Mouse (Mus musculus) hindbrain, embryonic 11.5 days (tissue): ENCODE data around the gene Pim1. TPM values are rescaled to one million over a fixed set of nuclear protein-coding genes. Genes with fewer than 3 reads are reported as not detected.

ENCODE experiments used
- ATAC-seq: fragments of 200-750 bp; cut with Nextera tagmentation; 2 replicates; pipeline ENCODE4 v1.8.0; 2017; ENCODE audit warnings: mild to moderate bottlenecking, moderate TSS enrichment, moderate library complexity; ENCODE audit not compliant: low FRiP score
- DNase-seq: peaks from one replicate; pipeline ENCODE4 v3.0.0-alpha.2; 2015; ENCODE audit warnings: low spot score
- H3K27ac ChIP-seq: fragments of 300-500 bp; sonication (generic); 2 replicates; pipeline ENCODE4 v1.5.1; 2014; ENCODE audit warnings: mild to moderate bottlenecking, low read depth, low read length
- H3K27me3 ChIP-seq: fragments of 300-500 bp; sonication (generic); 2 replicates; pipeline ENCODE4 v1.6.1; 2014; ENCODE audit warnings: mild to moderate bottlenecking, low read length, moderate library complexity, mixed read lengths; ENCODE audit not compliant: control insufficient read depth, insufficient read depth
- H3K36me3 ChIP-seq: fragments of 300-500 bp; sonication (generic); 2 replicates; pipeline ENCODE4 v1.6.1; 2014; ENCODE audit warnings: mild to moderate bottlenecking, low read length, moderate library complexity, mixed read lengths; ENCODE audit not compliant: control insufficient read depth, insufficient read depth
- H3K4me1 ChIP-seq: fragments of 300-500 bp; sonication (generic); replicated peaks from 2 replicates; pipeline ENCODE4 v1.6.1; 2014; ENCODE audit warnings: low read length, mixed read lengths; ENCODE audit not compliant: control insufficient read depth, insufficient read depth
- H3K4me2 ChIP-seq: fragments of 300-500 bp; sonication (generic); replicated peaks from 2 replicates; pipeline ENCODE4 v1.6.1; 2014; ENCODE audit warnings: mild to moderate bottlenecking, low read depth, low read length
- H3K4me3 ChIP-seq: fragments of 300-500 bp; sonication (generic); 2 replicates; pipeline ENCODE4 v1.5.1; 2014; ENCODE audit warnings: low read depth, low read length
- H3K9ac ChIP-seq: fragments of 300-500 bp; sonication (generic); 2 replicates; pipeline ENCODE4 v1.6.1; 2014; ENCODE audit warnings: low read depth, low read length
- H3K9me3 ChIP-seq: fragments of 300-500 bp; sonication (generic); 2 replicates; pipeline ENCODE4 v1.6.1; 2016; ENCODE audit warnings: low read length; ENCODE audit not compliant: control insufficient read depth
- WGBS: fragments of 180-500 bp; shearing (Covaris S2); extraction: QIAGEN DNeasy Blood & Tissue Kit; methylation state at CpG from one replicate; pipeline ENCODE4 v1.1.7; 2014; 5-methylcytosine and 5-hydroxymethylcytosine counted together
- polyA plus RNA-seq: library from polyadenylated mRNA; unstranded; fragments of >200 nt; fragmentation: Nextera tagmentation; extraction: Ambion mirVana; gene quantifications from 2 replicates; pipeline ENCODE4 v1.2.1, GENCODE M21; 2014

Gene Pim1
- polyA plus RNA-seq, 1 experiment from 2014 or later: 16.8 TPM

GRCm38 (mm10) chr17:29459321-29460118 is 31.0 kb upstream of the Pim1 start:
- peak; percentile 63; the same call in 1 of the 2 replicates for ATAC-seq
- H3K4me1 ChIP-seq: peaks cover 15% of the 10 kb centered on the region
- peak overlapping the region; percentile 47 for H3K27ac ChIP-seq
- DNase-seq: peak; percentile 69
- no peaks in the 10 kb centered on the region for H3K9me3 ChIP-seq
- H3K4me3 ChIP-seq: peak overlapping the region; percentile 19
- WGBS: 3% methylated on average over 24 of the region's 24 CpGs
- H3K36me3 ChIP-seq: no peaks in the 10 kb centered on the region
- peak overlapping the region; percentile 48 for H3K4me2 ChIP-seq
- H3K27me3 ChIP-seq: no peaks in the 10 kb centered on the region
- peak overlapping the region; percentile 25 for H3K9ac ChIP-seq

DNA sequence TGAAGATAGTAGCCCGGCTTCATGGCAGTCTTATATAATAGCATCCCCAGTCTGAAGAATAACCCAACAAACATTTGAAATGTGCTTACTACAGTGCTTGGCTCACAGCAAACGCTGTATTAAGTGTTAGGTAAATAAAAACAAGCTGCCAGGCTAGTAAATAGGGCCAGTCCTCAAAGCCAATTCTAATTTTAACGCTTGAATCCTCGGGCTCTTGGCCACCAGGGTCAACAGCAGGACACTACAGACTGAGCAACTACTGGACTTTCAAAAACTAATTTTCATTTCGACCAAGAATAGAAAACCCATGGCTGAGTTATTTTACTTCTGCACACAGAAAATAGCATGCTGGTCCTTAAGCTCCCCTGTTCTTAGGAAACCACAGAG is 30.4 kb upstream of the Pim1 start:
- DNase-seq: no peak
- H3K27me3 ChIP-seq: no peaks in the 10 kb centered on the region
- WGBS: 25% methylated on average over 5 of the region's 5 CpGs
- no peak for ATAC-seq
- H3K36me3 ChIP-seq: no peaks in the 10 kb centered on the region
- no peaks in the 10 kb centered on the region for H3K9me3 ChIP-seq
- H3K4me1 ChIP-seq: peaks cover 16% of the 10 kb centered on the region
- peak overlapping the region; percentile 47 for H3K27ac ChIP-seq
- H3K4me2 ChIP-seq: peak overlapping the region; percentile 48; the same call in 1 of the 2 replicates
- no peak overlapping the region for H3K4me3 ChIP-seq
- peak overlapping the region; percentile 25; the same call in 1 of the 2 replicates for H3K9ac ChIP-seq

- 3% methylated on average over 13 of the region's 13 CpGs for WGBS
- Histone ChIP-seq H3K36me3 (no peaks in the 10 kb centered on the region), H3K4me2 (peak overlapping the region; percentile 42), H3K27ac (peak overlapping the region; percentile 63), H3K4me1 (peaks cover 17% of the 10 kb centered on the region), H3K27me3 (peaks cover 2% of the 10 kb centered on the region; the same call in 1 of the 2 replicates), H3K9me3 (no peaks in the 10 kb centered on the region), H3K4me3 (peak overlapping the region; percentile 18), H3K9ac (peak overlapping the region; percentile 61)
- DNase-seq (no peak), ATAC-seq (no peak; the same call in none of the 2 replicates)
Observed at GRCm38 (mm10) chr17:29463627-29464026, 26.9 kb upstream of the Pim1 start.

DNA sequence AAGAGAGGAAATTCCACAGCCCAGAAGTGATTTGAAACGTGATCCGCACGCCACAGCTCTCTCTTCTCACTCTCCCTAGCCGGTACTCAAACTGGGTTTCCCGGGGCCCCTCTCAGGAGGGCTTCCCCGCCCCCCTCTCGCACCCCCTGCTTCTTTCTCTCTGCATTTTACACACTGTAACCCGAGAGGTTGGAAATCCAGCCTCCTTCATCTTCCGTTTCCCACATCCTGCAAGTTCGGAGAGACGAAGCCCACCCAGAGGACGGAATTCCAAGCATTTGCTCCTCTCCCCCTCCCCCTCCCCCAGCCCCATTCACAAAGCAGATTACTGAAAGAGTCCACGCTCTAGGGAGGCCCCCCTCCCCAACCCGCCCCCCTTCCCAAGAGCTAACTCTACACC is 26.5 kb upstream of the Pim1 start:
- ATAC-seq (peak; percentile 70), DNase-seq (peak; percentile 78)
- peaks cover 15% of the 10 kb centered on the region for H3K4me1 ChIP-seq
- H3K4me2 ChIP-seq: peak overlapping the region; percentile 42
- H3K36me3 ChIP-seq: no peaks in the 10 kb centered on the region
- H3K9me3 ChIP-seq: no peaks in the 10 kb centered on the region
- 2% methylated on average over 14 of the region's 14 CpGs for WGBS
- peak overlapping the region; percentile 63 for H3K27ac ChIP-seq
- peaks cover 2% of the 10 kb centered on the region; the same call in 1 of the 2 replicates for H3K27me3 ChIP-seq
- H3K4me3 ChIP-seq: peak overlapping the region; percentile 18
- peak overlapping the region; percentile 61 for H3K9ac ChIP-seq

DNA sequence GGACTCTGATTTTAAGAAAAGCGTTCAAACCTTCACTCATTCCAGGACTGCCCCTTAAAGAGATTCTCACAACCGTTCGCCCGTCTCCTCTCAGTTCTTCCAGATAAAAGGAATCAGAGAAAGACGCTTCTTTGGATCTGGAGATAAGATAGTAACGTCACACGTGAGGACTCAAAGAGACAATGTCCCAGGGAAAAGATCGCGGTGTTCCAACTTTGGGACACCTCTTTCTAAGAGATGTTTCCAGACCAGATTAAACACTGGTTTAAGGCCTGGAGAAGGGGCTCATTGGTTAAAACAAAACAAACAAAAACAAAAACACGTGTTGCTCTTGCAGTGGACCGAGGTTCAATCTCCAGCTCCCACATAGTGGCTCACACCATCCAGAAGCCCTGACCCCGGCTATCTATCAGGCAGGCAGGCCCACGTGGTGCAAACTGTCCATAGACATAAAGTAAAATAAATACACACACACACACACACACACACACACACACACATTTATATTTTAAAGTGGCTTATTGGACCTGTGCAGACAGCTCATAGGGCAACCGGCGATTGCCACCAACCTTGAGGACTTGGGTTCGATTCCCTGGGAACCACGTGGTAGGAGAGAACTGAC is 25.9 kb upstream of the Pim1 start:
- H3K4me3 ChIP-seq: no peak overlapping the region; the same call in 1 of the 2 replicates
- H3K27ac ChIP-seq: peak overlapping the region; percentile 72
- H3K4me1 ChIP-seq: peaks cover 14% of the 10 kb centered on the region
- ATAC-seq (no peak), DNase-seq (no peak)
- H3K36me3 ChIP-seq: no peaks in the 10 kb centered on the region
- H3K4me2 ChIP-seq: peak overlapping the region; percentile 42
- no peaks in the 10 kb centered on the region for H3K9me3 ChIP-seq
- peaks cover 2% of the 10 kb centered on the region; the same call in 1 of the 2 replicates for H3K27me3 ChIP-seq
- H3K9ac ChIP-seq: 0 out of 2 replicates have a peak overlapping the region, but pooled peaks have one; percentile 1
- WGBS: 9% methylated on average over 17 of the region's 17 CpGs

GRCm38 (mm10) chr17:29465405-29466010 is 25.0 kb upstream of the Pim1 start:
- Histone ChIP-seq H3K36me3 (no peaks in the 10 kb centered on the region), H3K27me3 (peaks cover 2% of the 10 kb centered on the region; the same call in 1 of the 2 replicates), H3K4me1 (peaks cover 10% of the 10 kb centered on the region), H3K4me3 (no peak overlapping the region), H3K4me2 (no peak overlapping the region), H3K9ac (no peak overlapping the region), H3K27ac (no peak overlapping the region; the same call in 1 of the 2 replicates), H3K9me3 (no peaks in the 10 kb centered on the region)
- peak; percentile 36 for DNase-seq
- 13% methylated on average over 9 of the region's 9 CpGs for WGBS
- ATAC-seq: no peak

GRCm38 (mm10) chr17:29467030-29467429 is 23.5 kb upstream of the Pim1 start:
- H3K27me3 ChIP-seq: peaks cover 2% of the 10 kb centered on the region; the same call in 1 of the 2 replicates
- no peak overlapping the region for H3K9ac ChIP-seq
- H3K9me3 ChIP-seq: no peaks in the 10 kb centered on the region
- no peak overlapping the region for H3K27ac ChIP-seq
- peak overlapping the region; percentile 32; the same call in 1 of the 2 replicates for H3K4me2 ChIP-seq
- DNase-seq (peak; percentile 40), ATAC-seq (no peak)
- 23% methylated on average over 11 of the region's 11 CpGs for WGBS
- no peaks in the 10 kb centered on the region for H3K36me3 ChIP-seq
- peaks cover 9% of the 10 kb centered on the region for H3K4me1 ChIP-seq
- H3K4me3 ChIP-seq: no peak overlapping the region

DNA sequence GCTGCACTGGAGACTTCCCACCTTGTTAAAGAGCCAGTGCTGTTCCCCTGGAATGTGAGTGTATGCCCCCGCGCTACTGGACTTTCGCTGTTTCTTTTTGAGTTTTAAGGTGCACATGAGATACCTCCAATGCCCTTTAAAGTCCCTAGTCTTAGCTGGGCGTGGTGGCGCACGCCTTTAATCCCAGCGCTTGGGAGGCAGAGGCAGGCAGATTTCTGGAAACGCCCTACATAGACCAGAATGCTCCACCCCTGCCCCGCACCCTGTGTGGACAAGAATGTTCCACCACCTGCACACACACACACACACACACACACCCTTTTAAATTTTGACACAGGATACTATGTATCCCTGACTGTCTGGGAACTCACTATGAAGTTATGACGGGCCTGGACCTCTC is 17.1 kb upstream of the Pim1 start:
- Histone ChIP-seq H3K36me3 (no peaks in the 10 kb centered on the region), H3K4me1 (no peaks in the 10 kb centered on the region), H3K4me2 (no peak overlapping the region), H3K9ac (no peak overlapping the region), H3K9me3 (no peaks in the 10 kb centered on the region), H3K27ac (no peak overlapping the region), H3K4me3 (no peak overlapping the region), H3K27me3 (no peaks in the 10 kb centered on the region)
- no peak for DNase-seq
- 97% methylated on average over 10 of the region's 10 CpGs for WGBS
- ATAC-seq: no peak
